Mouse (Mus musculus) MEL (cell line): ENCODE results near the gene Olfr1166.

Source experiments
- CTCF ChIP-seq, 3 experiments: IDR thresholded peaks in 2 of 3; conservative IDR thresholded peaks in 1 of 3; 2 replicates each; pipeline ENCODE4 v1.5.1; 2011 to 2012; ENCODE audit warnings: low read length in 3 of 3, low read depth in 2 of 3, mild to moderate bottlenecking in 2 of 3, improper control_type of control experiment in 1 of 3, inconsistent platforms in 1 of 3, mixed read lengths in 1 of 3, moderate library complexity in 1 of 3; ENCODE audit not compliant: control insufficient read depth in 1 of 3, insufficient read depth in 1 of 3, poor library complexity in 1 of 3, severe bottlenecking in 1 of 3
- KAT2A ChIP-seq: conservative IDR thresholded peaks from 2 replicates; pipeline ENCODE4 v1.6.1; 2012; ENCODE audit warnings: low read depth, low read length, improper control_type of control experiment, inconsistent platforms
- POLR2A ChIP-seq, 2 experiments: IDR thresholded peaks; 2 replicates each; pipeline ENCODE4 v1.6.1; 2011 to 2012; ENCODE audit warnings: low read length in 2 of 2, mild to moderate bottlenecking in 2 of 2, control low read depth in 1 of 2, improper control_type of control experiment in 1 of 2, low read depth in 1 of 2, moderate library complexity in 1 of 2; ENCODE audit not compliant: control insufficient read depth in 1 of 2, insufficient read depth in 1 of 2, poor library complexity in 1 of 2
- SMC3 ChIP-seq: IDR thresholded peaks from 2 replicates; pipeline ENCODE4 v1.6.1; 2011; ENCODE audit warnings: low read depth, low read length, improper control_type of control experiment
- USF1 ChIP-seq: IDR thresholded peaks from 2 replicates; pipeline ENCODE4 v1.6.1; 2014; ENCODE audit warnings: low read depth, mild to moderate bottlenecking, inconsistent platforms, low read length, improper control_type of control experiment, moderate library complexity
- USF2 ChIP-seq, 2 experiments: IDR thresholded peaks; 2 replicates each; pipeline ENCODE4 v1.6.1; 2011 to 2012; ENCODE audit warnings: improper control_type of control experiment in 2 of 2, low read length in 2 of 2, borderline replicate concordance in 1 of 2, inconsistent platforms in 1 of 2, low read depth in 1 of 2, mild to moderate bottlenecking in 1 of 2; ENCODE audit not compliant: insufficient read depth in 1 of 2

- TF ChIP-seq CTCF (IDR thresholded peaks at IDR 0.05 in 2 of 3, conservative IDR thresholded peaks at IDR 0.05 in 1 of 3; ENCODE audit: control insufficient read depth in 1 of 3, insufficient read depth in 1 of 3, low read depth in 2 of 3, low read length in 3 of 3, poor library complexity in 1 of 3, severe bottlenecking in 1 of 3), result no peak
- TF ChIP-seq SMC3, result no peak
- TF ChIP-seq KAT2A, result no peak
- no peak for TF ChIP-seq POLR2A (IDR thresholded peaks at IDR 0.05; ENCODE audit: control insufficient read depth in 1 of 2, insufficient read depth in 1 of 2, low read depth in 1 of 2, low read length in 2 of 2, poor library complexity in 1 of 2)
- TF ChIP-seq USF1, result no peak
- no peak for TF ChIP-seq USF2 (IDR thresholded peaks at IDR 0.05; ENCODE audit: borderline replicate concordance in 1 of 2, insufficient read depth in 1 of 2, low read depth in 1 of 2, low read length in 2 of 2)
These were observed 34.2 kb downstream of the Olfr1166 start, which contains the start of gene Olfr1164 for GRCm38 (mm10) chr2:88093866-88094265.
